ENCODE assay signal across 14 mouse cellular contexts in genomic region chr10:108190626-108191025, GRCm38 (mm10). TPM values are rescaled to one million over a fixed set of nuclear protein-coding genes. Genes with fewer than 3 reads are reported as not detected.
A peak's percentile ranks its signal among the peaks of the same experiment; 100 is the strongest.
DNase-seq lines count a peak whose midpoint lies in the region; ATAC-seq and TF ChIP-seq lines count a peak whose summit lies in the region.
"Had no signal": no experiment of that assay in that cellular context is flagged by ENCODE, and none has a peak within 500 bp of the region (broad histone marks: within the 10 kb centered on the region; RNA-seq: fewer than 3 reads in every experiment).

No protein-coding gene starts in this region.

- TF ChIP-seq CTCF in layer of hippocampus, adult 2 months (conservative IDR thresholded peaks at IDR 0.05), result peak; percentile 81
- peak; percentile 62 for TF ChIP-seq CTCF in midbrain, postnatal 0 days (IDR thresholded peaks at IDR 0.05)

- no peaks in the 10 kb centered on the region for H3K36me3 ChIP-seq in midbrain, postnatal 0 days (ENCODE audit: insufficient read depth, low read length)
- no peaks in the 10 kb centered on the region for H3K36me3 ChIP-seq in midbrain, embryonic 15.5 days (replicated peaks)
- H3K36me3 ChIP-seq: heart, embryonic 15.5 days; liver, embryonic 15.5 days had no signal

- no peak overlapping the region; the same call in 1 of the 2 replicates for H3K4me3 ChIP-seq in layer of hippocampus, adult 2 months
- H3K4me3 ChIP-seq in midbrain, postnatal 0 days (ENCODE audit: low read depth, low read length), result no peak overlapping the region
- no peak overlapping the region for H3K4me3 ChIP-seq in midbrain, embryonic 15.5 days
- H3K4me3 ChIP-seq: heart, embryonic 15.5 days; liver, embryonic 15.5 days had no signal

- DNase-seq in CD4-positive, CD25-positive, alpha-beta regulatory T cell, adult 2 months (ENCODE audit: low read depth, low spot score), result peak; percentile 43
- no peak for DNase-seq in layer of hippocampus, adult 2 months (ENCODE audit: low spot score in 2 of 2)
- no peak for DNase-seq in layer of hippocampus, adult 8-10 months (ENCODE audit: low spot score in 2 of 2)
- DNase-seq in midbrain, postnatal 0 days (ENCODE audit: low spot score), result peak; percentile 34
- DNase-seq in spleen, postnatal 4 days (ENCODE audit: low spot score in 2 of 2), result no peak
- DNase-seq in urinary bladder, adult 18-20 months (ENCODE audit: low spot score in 2 of 2), result no peak
- DNase-seq: adrenal gland, postnatal 25 days; cerebellum, adult 2 months; gastrocnemius, postnatal 14 days; thymus, adult 2 months had no signal

- H3K9ac ChIP-seq in midbrain, postnatal 0 days (replicated peaks; ENCODE audit: low read length, poor library complexity, severe bottlenecking), result no peak overlapping the region
- H3K9ac ChIP-seq in midbrain, embryonic 15.5 days, result no peak overlapping the region
- H3K9ac ChIP-seq: heart, embryonic 15.5 days; liver, embryonic 15.5 days had no signal

- no peaks in the 10 kb centered on the region for H3K27me3 ChIP-seq in midbrain, postnatal 0 days (ENCODE audit: insufficient read depth, low read length)
- no peaks in the 10 kb centered on the region for H3K27me3 ChIP-seq in midbrain, embryonic 15.5 days (replicated peaks)
- H3K27me3 ChIP-seq: heart, embryonic 15.5 days; liver, embryonic 15.5 days had no signal

- ATAC-seq in CD4-positive, CD25-positive, alpha-beta regulatory T cell, adult 4 months, result no peak
- no peak for ATAC-seq in midbrain, postnatal 0 days (ENCODE audit: low FRiP score)
- no peak for ATAC-seq in midbrain, embryonic 15.5 days (replicated peaks)

- H3K27ac ChIP-seq in layer of hippocampus, adult 2 months, result peak overlapping the region; percentile 3; the same call in 1 of the 2 replicates
- no peak overlapping the region for H3K27ac ChIP-seq in midbrain, postnatal 0 days (ENCODE audit: low read depth, low read length)
- H3K27ac ChIP-seq in midbrain, embryonic 15.5 days, result no peak overlapping the region

- no peak overlapping the region for H3K4me2 ChIP-seq in midbrain, postnatal 0 days (ENCODE audit: low read depth, low read length, poor library complexity, severe bottlenecking)
- no peak overlapping the region for H3K4me2 ChIP-seq in midbrain, embryonic 15.5 days
- H3K4me2 ChIP-seq: heart, embryonic 15.5 days had no signal

- no peaks in the 10 kb centered on the region for H3K9me3 ChIP-seq in midbrain, postnatal 0 days (ENCODE audit: low read length)
- no peaks in the 10 kb centered on the region for H3K9me3 ChIP-seq in midbrain, embryonic 15.5 days
- H3K9me3 ChIP-seq: heart, embryonic 15.5 days; liver, embryonic 15.5 days had no signal

- H3K4me1 ChIP-seq in midbrain, postnatal 0 days (ENCODE audit: insufficient read depth, low read length), result no peaks in the 10 kb centered on the region
- H3K4me1 ChIP-seq in midbrain, embryonic 15.5 days, result 0 out of 2 replicates have a peak, but pooled peaks cover 6% of the 10 kb centered on the region

RNA-seq across cellular contexts. Expression of gene Ppp1r12a, which starts 28.6 kb away (rescaled TPM):
- 100 to 1,000 TPM; 272 to 280 TPM for polyA plus RNA-seq in CD4-positive, CD25-positive, alpha-beta regulatory T cell, adult 4 months (2017; shearing (Covaris generic))
- total RNA-seq in layer of hippocampus, adult 2 months (2021), result 100 to 1,000 TPM; 128 to 133 TPM
- 100 to 1,000 TPM; 122 to 140 (median 133) TPM for total RNA-seq in layer of hippocampus, adult 8-10 months (2022)
- 71.7 and 83.9 TPM in 2 replicates for total RNA-seq in midbrain, postnatal 0 days (2014; rRNA removed)
- 52.0 and 54.3 TPM in 2 replicates for polyA plus RNA-seq in midbrain, postnatal 0 days (2015; fragmentation: Nextera tagmentation; extraction: Ambion mirVana)
- polyA plus RNA-seq in midbrain, embryonic 15.5 days (2015; fragmentation: Nextera tagmentation; extraction: Ambion mirVana), result 76.0 and 78.5 TPM in 2 replicates

Comparison
In these comparisons a context has a peak if more than half of its experiments do, and no peak if none do; other contexts are left out.
1. DNase-seq: peak in CD4-positive, CD25-positive, alpha-beta regulatory T cell, adult 2 months (single experiment) and midbrain, postnatal 0 days (single experiment); none in layer of hippocampus, adult 2 months (0 of 2), layer of hippocampus, adult 8-10 months (0 of 2), spleen, postnatal 4 days (0 of 2) and urinary bladder, adult 18-20 months (0 of 2).